Mouse (Mus musculus): ENCODE measurements around the gene Gm7257.

Gene Gm7257

DNA sequence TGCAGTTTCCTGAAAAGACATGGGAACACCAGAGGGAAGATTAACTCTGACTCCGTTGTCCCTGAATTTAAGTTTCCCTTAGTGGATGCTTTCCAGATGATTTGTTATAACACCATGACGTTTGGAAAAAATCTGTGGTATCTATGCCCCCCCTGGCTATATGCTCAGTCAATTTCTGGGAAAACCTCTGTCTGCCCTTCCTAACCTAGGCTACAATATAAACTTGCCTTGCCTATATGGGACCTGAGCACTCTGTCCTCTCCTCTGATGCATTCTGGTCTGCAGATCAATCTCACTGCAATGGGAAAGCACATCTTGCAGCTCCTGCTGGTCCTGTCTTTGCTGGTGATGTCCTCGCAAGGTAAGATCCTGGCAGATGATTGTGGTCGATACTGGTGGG, at the start of gene Gm7257:
TSS of gene Gm7257 (plus strand) at position 301 of the 400 bp plus-strand sequence.
- no peak for DNase-seq (ENCODE audit: low spot score in 2 of 2)

DNA sequence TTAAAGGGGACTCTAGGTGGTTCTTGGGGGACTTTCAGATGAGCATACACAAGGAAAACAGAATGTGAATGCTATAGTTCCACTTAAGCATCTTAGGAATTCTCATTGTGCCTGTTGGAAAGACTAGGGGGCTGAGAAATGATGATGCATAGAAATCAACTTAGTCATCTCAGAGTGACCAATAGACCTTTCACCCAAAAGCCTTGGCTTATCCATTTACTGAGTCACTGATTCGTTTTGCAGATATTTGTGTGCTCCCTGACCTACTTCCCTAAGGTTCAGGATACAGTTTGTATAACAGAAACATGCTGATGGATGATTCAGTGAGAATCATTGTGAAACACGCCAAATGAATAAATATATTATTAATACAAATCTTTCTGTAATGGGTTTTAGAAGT, 28.7 kb upstream of the Gm7257 start:
- no peak for DNase-seq (ENCODE audit: low spot score in 2 of 2)

DNA sequence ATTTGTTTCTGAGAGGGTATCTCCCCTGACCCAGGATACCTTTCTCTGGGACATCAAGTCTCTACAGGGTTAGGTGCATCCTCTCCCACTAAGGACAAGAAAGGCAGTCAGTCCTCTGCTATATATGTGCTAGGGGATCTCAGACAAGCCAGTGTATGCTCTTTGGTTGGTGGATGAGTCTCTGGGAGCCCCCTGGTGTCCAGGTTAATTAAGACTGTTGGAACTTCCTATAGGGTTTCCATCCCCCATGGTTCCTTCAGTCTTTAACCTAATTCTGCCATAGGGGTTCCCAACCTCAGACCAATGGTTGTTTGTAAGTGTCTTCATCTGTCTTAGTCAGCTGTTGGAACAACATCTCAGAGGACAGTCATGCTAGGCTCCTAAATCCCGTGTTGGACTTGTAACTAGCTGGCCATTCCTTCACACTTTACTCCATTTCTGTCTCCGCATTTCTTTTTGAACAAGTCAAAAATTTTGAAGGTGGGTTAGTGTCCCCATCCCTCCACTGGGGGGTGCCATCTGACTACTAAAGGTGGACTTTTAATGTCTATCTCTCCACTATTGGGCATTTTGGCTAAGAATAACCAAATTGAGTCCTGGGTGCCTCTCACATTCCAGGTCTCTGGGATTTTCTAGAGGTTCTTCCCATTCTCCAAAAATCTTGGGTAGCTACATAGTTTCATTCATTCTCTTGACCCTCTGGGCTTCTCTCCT, 3.5 kb downstream of the Gm7257 start:
- no peak for DNase-seq (ENCODE audit: low spot score in 2 of 2)

DNA sequence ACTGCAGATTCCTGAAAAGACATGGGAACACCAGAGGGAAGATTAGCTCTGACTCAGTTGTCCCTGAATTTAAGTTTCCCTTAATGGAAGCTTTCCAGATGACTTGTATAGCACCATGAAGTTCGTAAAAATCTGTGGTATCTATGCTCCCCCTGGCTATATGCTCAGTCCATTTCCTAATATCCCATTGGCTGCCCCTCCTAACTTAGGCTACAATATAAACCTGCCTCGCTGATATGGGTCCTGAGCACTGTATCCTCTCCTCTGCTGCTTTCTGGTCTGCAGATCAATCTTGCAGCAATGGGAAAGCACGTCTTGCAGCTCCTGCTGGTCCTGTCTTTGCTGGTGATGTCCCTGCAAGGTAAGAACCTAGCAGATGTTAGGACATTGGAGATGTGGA, 43.7 kb downstream of the Gm7257 start, which contains the start of gene Gm9513:
TSS of gene Gm9513 (plus strand) at position 301 of the 400 bp plus-strand sequence.
- no peak for DNase-seq (ENCODE audit: low spot score in 2 of 2)
